Mouse (Mus musculus) olfactory bulb, adult 2 months (tissue): Measurements from ENCODE around the gene Slc25a29. TPM values are rescaled to one million over a fixed set of nuclear protein-coding genes. Genes with fewer than 3 reads are reported as not detected.

Source experiments
- H3K27ac ChIP-seq: fragments of 200-500 bp; 2 replicates; pipeline ENCODE4 v1.5.1; 2012; ENCODE audit warnings: low read depth, low read length; ENCODE audit not compliant: insufficient read depth
- H3K4me1 ChIP-seq: fragments of 200-500 bp; 2 replicates; pipeline ENCODE4 v1.6.1; 2012; ENCODE audit warnings: low read length; ENCODE audit not compliant: control insufficient read depth, insufficient read depth
- H3K4me3 ChIP-seq: fragments of 200-500 bp; 2 replicates; pipeline ENCODE4 v1.5.1; 2012; ENCODE audit warnings: mild to moderate bottlenecking, low read depth, low read length, moderate library complexity; ENCODE audit not compliant: insufficient read depth
- CTCF ChIP-seq: fragments of 200-500 bp; IDR thresholded peaks from 2 replicates; pipeline ENCODE4 v1.5.1; 2012; ENCODE audit warnings: low read depth, mild to moderate bottlenecking, low read length, moderate library complexity; ENCODE audit not compliant: insufficient read depth
- POLR2A ChIP-seq: fragments of 200-500 bp; IDR thresholded peaks from 2 replicates; pipeline ENCODE4 v1.6.1; 2012; ENCODE audit warnings: mild to moderate bottlenecking, low read depth, low read length, moderate library complexity; ENCODE audit not compliant: insufficient read depth
- WGBS: fragments of 180-500 bp; shearing (Covaris S2); methylation state at CpG from one replicate; pipeline ENCODE4 v1.1.7; 2018; 5-methylcytosine and 5-hydroxymethylcytosine counted together
- polyA plus RNA-seq: library from polyadenylated mRNA; stranded (reverse); fragments of >200 nt; gene quantifications from 2 replicates; pipeline ENCODE4 v1.2.4, GENCODE M21; 2012; ENCODE audit warnings: low replicate concordance; ENCODE audit not compliant: missing spikeins, insufficient read depth, insufficient read length

Gene Slc25a29
- polyA plus RNA-seq, result not detected in 2 replicates

GRCm38 (mm10) chr12:108835840-108836409, at the start of gene Slc25a29, which contains the start of gene Slc25a47:
Slc25a29 (minus strand) TSS chr12:108835883.
Slc25a47 (plus strand) TSS chr12:108836046.
- no peak for TF ChIP-seq CTCF
- peak; percentile 6 for TF ChIP-seq POLR2A
- peak within 1 kb of the TSS; percentile 68; the same call in 1 of the 2 replicates for H3K27ac ChIP-seq
- H3K4me1 ChIP-seq, result peaks cover 61% of the 10 kb centered on the region
- H3K4me3 ChIP-seq, result peak within 1 kb of the TSS; percentile 77
- under 1% methylated on average over 53 of the region's 53 CpGs for WGBS

DNA sequence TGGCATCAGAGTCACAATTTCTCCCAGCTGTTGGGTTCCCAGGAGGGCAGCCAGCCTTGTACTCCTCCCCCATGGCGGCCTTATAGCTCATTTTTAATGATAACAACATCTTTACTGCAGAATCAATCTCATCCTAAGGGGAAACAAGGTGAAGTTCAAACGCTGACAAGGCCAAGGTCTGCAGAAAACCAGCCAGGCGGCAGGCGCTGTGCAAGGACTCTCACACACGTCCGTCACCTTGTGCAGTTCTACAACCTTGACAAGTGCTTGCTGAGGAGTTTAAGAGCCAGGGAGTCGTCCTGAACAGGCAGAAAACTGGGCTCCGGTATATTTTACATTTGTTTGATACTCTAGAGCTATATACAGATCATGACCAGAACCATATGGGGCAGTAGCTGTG, 47.1 kb upstream of the Slc25a29 start:
- Histone ChIP-seq H3K4me1 (no peaks in the 10 kb centered on the region), H3K27ac (no peak overlapping the region), H3K4me3 (no peak overlapping the region)
- WGBS, result 88% methylated on average over 8 of the region's 8 CpGs
- TF ChIP-seq POLR2A, result no peak
- TF ChIP-seq CTCF, result no peak

GRCm38 (mm10) chr12:108881192-108881591, 45.5 kb upstream of the Slc25a29 start:
- no peaks in the 10 kb centered on the region for H3K4me1 ChIP-seq
- no peak for TF ChIP-seq POLR2A
- TF ChIP-seq CTCF, result no peak
- 86% methylated on average over 3 of the region's 3 CpGs for WGBS
- H3K4me3 ChIP-seq, result no peak overlapping the region
- H3K27ac ChIP-seq, result no peak overlapping the region

DNA sequence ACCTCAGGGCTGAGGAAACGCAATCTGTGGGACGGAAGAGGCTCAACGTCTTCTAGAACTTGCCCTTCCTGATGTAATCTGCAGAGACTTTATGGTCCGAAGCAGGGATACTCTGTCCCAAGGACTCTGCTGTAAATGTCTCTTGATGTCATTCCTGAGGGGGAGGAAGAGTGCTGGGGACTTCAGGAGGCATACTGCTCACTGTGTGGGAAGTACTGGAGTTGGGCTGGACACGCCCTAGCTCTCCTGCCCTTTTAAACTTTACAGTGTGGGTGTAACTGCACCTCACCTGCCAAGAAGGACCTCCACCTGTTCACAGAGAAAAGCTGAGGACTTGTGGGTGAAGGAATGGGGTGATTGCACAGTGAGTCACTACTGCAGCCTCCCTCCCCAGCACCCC, 44.9 kb upstream of the Slc25a29 start:
- no peak for TF ChIP-seq CTCF
- no peak for TF ChIP-seq POLR2A
- no peak overlapping the region for H3K27ac ChIP-seq
- H3K4me3 ChIP-seq, result no peak overlapping the region
- 95% methylated on average over 5 of the region's 5 CpGs for WGBS
- H3K4me1 ChIP-seq, result no peaks in the 10 kb centered on the region

GRCm38 (mm10) chr12:108879138-108879537, 43.5 kb upstream of the Slc25a29 start:
- H3K4me1 ChIP-seq, result no peaks in the 10 kb centered on the region
- TF ChIP-seq POLR2A (no peak), CTCF (no peak)
- no peak overlapping the region for H3K27ac ChIP-seq
- no peak overlapping the region for H3K4me3 ChIP-seq
- WGBS, result 93% methylated on average over 4 of the region's 4 CpGs

- TF ChIP-seq POLR2A (no peak), CTCF (no peak)
- 84% methylated on average over 5 of the region's 5 CpGs for WGBS
- no peaks in the 10 kb centered on the region for H3K4me1 ChIP-seq
Measured at GRCm38 (mm10) chr12:108873122-108873521, 37.4 kb upstream of the Slc25a29 start.

DNA sequence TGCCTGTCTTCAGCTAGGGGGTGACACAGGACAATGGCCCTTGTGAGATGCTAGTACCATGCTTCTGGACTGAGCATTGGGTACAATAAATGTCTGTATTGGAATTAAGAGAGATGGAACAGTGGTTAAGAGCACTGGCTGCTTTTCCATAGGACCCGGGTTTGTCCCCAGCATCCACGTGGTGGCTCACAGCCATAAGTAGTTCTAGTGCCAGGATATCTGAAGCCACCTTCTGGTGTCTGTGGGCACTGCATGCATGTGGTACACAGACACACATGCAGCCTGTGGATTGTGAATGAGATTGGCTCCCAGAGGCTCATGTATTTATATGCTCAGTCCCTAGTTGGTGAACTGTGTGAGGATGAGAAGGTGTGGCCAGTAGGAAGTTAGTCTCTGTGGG, 33.9 kb upstream of the Slc25a29 start:
- WGBS, result 73% methylated on average over 2 of the region's 2 CpGs
- no peak overlapping the region for H3K4me3 ChIP-seq
- TF ChIP-seq CTCF (no peak), POLR2A (no peak)
- no peak overlapping the region for H3K27ac ChIP-seq
- H3K4me1 ChIP-seq, result no peaks in the 10 kb centered on the region

More at GRCm38 (mm10) chr12:108873122-108873521, 37.4 kb upstream of the Slc25a29 start:
- Histone ChIP-seq H3K4me3 (no peak overlapping the region), H3K27ac (no peak overlapping the region)

- no peak overlapping the region for H3K27ac ChIP-seq
- H3K4me3 ChIP-seq, result no peak overlapping the region
- H3K4me1 ChIP-seq, result no peaks in the 10 kb centered on the region
- 88% methylated on average over 6 of the region's 6 CpGs for WGBS
- TF ChIP-seq CTCF (no peak), POLR2A (no peak)
Measured at GRCm38 (mm10) chr12:108865007-108865494, 29.4 kb upstream of the Slc25a29 start.

GRCm38 (mm10) chr12:108858486-108858885, 22.8 kb upstream of the Slc25a29 start:
- H3K4me3 ChIP-seq, result no peak overlapping the region
- no peaks in the 10 kb centered on the region for H3K4me1 ChIP-seq
- no peak overlapping the region for H3K27ac ChIP-seq
- 67% methylated on average over 5 of the region's 5 CpGs for WGBS
- TF ChIP-seq POLR2A (no peak), CTCF (no peak)
